Mouse (Mus musculus) adrenal gland, adult 8-10 months (tissue): ENCODE data around the gene Ptprcap. TPM values are rescaled to one million over a fixed set of nuclear protein-coding genes. Genes with fewer than 3 reads are reported as not detected.

ENCODE experiments used
- DNase-seq: peaks from one replicate; pipeline ENCODE4 v3.0.0; 2022
- total RNA-seq, 4 experiments: library from RNA; stranded (reverse); gene quantifications; 2 replicates each; pipeline ENCODE4 v1.2.4; 2022

Gene Ptprcap
- total RNA-seq, 4 experiments from 2014 or later, result 2.2 to 4.4 (median 3.4) TPM

GRCm38 (mm10) chr19:4147782-4148490 is 5.5 kb upstream of the Ptprcap start:
- DNase-seq, result no peak

GRCm38 (mm10) chr19:4148491-4148806 is 5.0 kb upstream of the Ptprcap start, which contains the start of gene Coro1b:
Coro1b (plus strand) TSS chr19:4148619.
- peak; percentile 96 for DNase-seq

GRCm38 (mm10) chr19:4148819-4149218 is 4.6 kb upstream of the Ptprcap start:
- no peak for DNase-seq

- DNase-seq, result no peak
Observed at GRCm38 (mm10) chr19:4149283-4149682, 4.1 kb upstream of the Ptprcap start.

GRCm38 (mm10) chr19:4149764-4150461 is 3.5 kb upstream of the Ptprcap start:
- no peak for DNase-seq

GRCm38 (mm10) chr19:4150567-4151487 is 2.6 kb upstream of the Ptprcap start:
- no peak for DNase-seq

GRCm38 (mm10) chr19:4151488-4151860 is 1.9 kb upstream of the Ptprcap start:
- no peak for DNase-seq

GRCm38 (mm10) chr19:4151898-4152297 is 1.5 kb upstream of the Ptprcap start:
- DNase-seq, result no peak

- DNase-seq, result no peak
Observed at GRCm38 (mm10) chr19:4152445-4153231, 766 bp upstream of the Ptprcap start.

GRCm38 (mm10) chr19:4154437-4155222 is 1.2 kb downstream of the Ptprcap start:
- no peak for DNase-seq

- DNase-seq, result no peak
Observed at GRCm38 (mm10) chr19:4155223-4156072, 2.0 kb downstream of the Ptprcap start.

GRCm38 (mm10) chr19:4156073-4156579 is 2.7 kb downstream of the Ptprcap start:
- no peak for DNase-seq

- DNase-seq, result no peak
Observed at GRCm38 (mm10) chr19:4156771-4157170, 3.4 kb downstream of the Ptprcap start.

- no peak for DNase-seq
Observed at GRCm38 (mm10) chr19:4159049-4159448, 5.6 kb downstream of the Ptprcap start.

GRCm38 (mm10) chr19:4162646-4163542 is 9.5 kb downstream of the Ptprcap start, which contains the start of gene Rps6kb2:
Rps6kb2 (minus strand) TSS chr19:4163354.
- peak; percentile 96 for DNase-seq

GRCm38 (mm10) chr19:4163543-4163887 is 10.1 kb downstream of the Ptprcap start:
- DNase-seq, result no peak

- DNase-seq, result no peak
Observed at GRCm38 (mm10) chr19:4164100-4164499, 10.7 kb downstream of the Ptprcap start.

- peak; percentile 73 for DNase-seq
Observed at GRCm38 (mm10) chr19:4164721-4165120, 11.3 kb downstream of the Ptprcap start.
